Mouse (Mus musculus): ENCODE measurements around the gene Dapp1.

The Dapp1 gene

DNA sequence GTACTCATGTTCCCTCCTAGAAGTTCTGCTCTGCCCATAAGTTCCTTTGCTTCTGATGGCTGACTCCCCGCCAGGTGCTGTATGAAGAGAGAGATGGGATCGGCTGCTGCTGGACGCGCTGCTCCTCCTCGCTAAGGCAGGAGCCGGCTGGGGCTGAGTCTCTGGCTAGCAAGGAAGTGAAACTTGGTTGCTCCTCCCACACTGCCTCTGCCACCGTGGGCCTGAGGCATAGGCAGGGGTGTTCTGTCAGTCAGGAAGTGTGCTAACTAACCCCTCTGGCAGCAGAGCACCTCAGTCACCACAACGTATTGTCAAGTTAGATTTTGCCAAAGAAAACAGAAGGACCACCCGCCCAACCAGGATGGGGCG is at the start of gene Dapp1:
Gene Dapp1, minus strand, starts transcription at position 164 of the 369 bp plus-strand sequence.
- peak; percentile 90 to 92 for DNase-seq (ENCODE audit: low spot score in 2 of 2)

DNA sequence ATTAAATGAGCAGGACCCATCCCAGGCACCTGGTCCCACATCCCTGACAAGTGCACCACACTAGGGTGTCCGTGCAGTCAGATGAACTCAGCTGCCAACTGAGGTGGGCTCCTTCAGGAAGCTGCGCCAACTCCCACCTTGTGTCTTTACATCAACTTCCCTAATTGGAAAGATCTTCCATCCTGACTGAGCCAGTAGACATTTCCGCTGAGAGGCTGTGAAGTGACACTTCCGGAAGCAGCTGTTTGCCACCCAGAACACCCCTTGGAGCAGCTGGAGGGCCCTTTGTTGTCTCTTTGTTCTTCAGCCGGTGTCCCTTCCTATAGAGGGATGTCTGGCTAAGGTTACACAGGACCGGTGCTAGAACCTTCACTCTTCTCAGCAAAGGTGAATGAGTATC is 49.2 kb upstream of the Dapp1 start:
- no peak for DNase-seq (ENCODE audit: low spot score in 2 of 2)

GRCm38 (mm10) chr3:138029351-138029750 is 48.0 kb upstream of the Dapp1 start:
- DNase-seq (ENCODE audit: low spot score in 2 of 2) = no peak

GRCm38 (mm10) chr3:138027575-138028362 is 46.4 kb upstream of the Dapp1 start:
- DNase-seq (ENCODE audit: low spot score in 2 of 2) = no peak

- DNase-seq (ENCODE audit: low spot score in 2 of 2) = no peak
Observed at GRCm38 (mm10) chr3:138026286-138026685, 44.9 kb upstream of the Dapp1 start.

GRCm38 (mm10) chr3:138022651-138023050 is 41.3 kb upstream of the Dapp1 start:
- DNase-seq (ENCODE audit: low spot score in 2 of 2) = no peak

DNA sequence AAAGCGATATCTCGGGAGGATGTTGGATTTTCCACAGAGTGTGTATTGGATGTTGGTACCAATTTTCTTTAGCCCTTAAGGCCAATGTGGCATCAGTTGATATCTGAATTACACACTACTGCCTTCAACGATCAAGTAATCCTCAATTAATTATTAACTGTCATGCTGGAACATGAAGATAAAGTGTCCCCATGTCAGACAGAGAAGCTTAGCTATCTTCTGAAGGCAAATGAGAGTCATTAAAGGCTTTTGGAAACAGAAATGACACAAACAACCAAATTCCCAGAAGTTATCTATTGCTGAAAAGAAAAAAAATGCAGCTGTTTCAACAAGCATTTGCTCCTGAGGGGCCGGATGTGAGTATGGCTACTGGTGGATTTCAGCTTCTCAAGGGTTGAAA is 40.7 kb upstream of the Dapp1 start:
- no peak for DNase-seq (ENCODE audit: low spot score in 2 of 2)

GRCm38 (mm10) chr3:138016810-138017209 is 35.5 kb upstream of the Dapp1 start:
- peak; percentile 60 to 63 for DNase-seq (ENCODE audit: low spot score in 2 of 2)

DNA sequence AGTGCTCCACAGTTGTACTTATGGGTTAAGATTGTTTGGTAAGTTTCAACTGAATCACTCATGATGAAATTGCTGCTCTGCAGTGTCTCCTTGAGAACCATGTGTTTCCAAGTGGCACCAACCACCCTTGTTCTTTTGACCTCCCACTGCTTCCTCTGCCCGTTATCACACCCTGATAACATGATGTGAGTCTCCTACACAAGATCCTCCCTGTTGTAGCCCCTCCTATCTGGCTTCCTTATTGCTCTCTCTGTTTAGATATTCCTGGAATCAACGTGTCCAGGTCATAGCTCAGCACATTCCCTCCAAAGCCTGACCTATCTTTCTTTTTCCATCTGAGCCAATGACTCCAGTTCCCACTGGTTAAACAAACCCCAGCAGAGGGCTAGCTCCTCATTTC is 33.4 kb upstream of the Dapp1 start:
- no peak for DNase-seq (ENCODE audit: low spot score in 2 of 2)

DNA sequence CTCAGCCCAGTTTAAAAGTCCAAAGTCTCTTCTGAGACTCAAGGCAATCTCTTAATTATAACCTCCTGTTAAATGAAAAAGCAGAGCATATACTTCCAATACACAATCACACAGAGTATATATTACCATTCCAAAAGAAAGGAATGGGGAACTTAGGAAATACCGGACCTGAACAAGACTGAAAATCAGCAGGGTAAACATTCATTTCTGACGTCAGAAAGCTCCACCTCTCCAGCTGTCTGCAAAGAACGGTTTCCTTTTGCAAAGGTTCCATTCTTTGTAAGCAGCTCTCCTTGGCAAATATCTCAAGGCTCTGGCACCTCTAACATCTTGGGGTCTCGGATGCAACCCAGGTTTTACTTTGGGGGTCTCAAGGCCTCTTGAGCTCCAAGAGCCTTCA is 31.0 kb upstream of the Dapp1 start:
- DNase-seq (ENCODE audit: low spot score in 2 of 2) = no peak

GRCm38 (mm10) chr3:138008152-138008551 is 26.8 kb upstream of the Dapp1 start:
- no peak for DNase-seq (ENCODE audit: low spot score in 2 of 2)

- no peak for DNase-seq (ENCODE audit: low spot score in 2 of 2)
Observed at GRCm38 (mm10) chr3:138006896-138007295, 25.6 kb upstream of the Dapp1 start.

DNA sequence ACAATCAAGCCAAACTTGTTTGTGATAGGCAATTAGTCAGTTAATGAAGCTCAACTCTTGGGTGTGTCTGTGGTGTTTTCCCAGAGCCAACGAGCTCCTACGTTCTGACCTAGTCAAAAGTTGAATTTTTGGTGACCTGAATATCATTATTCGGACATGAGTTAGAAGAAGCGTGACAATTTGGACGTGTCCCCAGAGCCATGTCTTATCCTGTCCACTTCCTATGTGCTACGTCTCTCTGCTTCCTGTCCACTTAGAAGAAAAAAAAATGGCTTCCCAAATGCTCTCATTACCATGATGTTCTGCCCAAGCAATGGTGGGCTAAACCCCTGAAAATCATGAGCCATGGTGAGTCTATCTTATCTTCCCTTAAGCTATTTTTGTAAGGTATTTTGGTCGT is 21.9 kb upstream of the Dapp1 start:
- DNase-seq (ENCODE audit: low spot score in 2 of 2) = no peak

GRCm38 (mm10) chr3:138002545-138002944 is 21.2 kb upstream of the Dapp1 start:
- DNase-seq (ENCODE audit: low spot score in 2 of 2) = no peak

DNA sequence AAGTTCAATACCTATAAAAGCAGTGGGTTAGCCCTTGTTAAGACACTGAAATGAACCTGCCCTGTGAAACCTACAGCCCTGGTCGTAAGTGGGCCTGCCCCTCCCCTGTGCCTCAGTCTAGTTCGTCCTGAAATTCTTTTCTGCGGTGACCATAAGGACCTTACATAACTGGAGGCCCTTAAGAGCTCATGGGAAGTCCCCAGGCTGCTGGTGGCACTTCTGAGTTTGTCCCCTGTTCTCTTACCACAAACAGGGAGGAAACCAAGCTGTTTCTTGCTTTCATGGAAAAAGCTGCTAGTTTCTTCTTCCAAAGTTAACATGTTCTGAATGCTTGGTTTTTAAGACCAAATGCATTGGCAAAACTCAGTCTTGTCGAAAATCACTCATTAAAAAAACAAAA is 20.5 kb upstream of the Dapp1 start:
- no peak for DNase-seq (ENCODE audit: low spot score in 2 of 2)

DNA sequence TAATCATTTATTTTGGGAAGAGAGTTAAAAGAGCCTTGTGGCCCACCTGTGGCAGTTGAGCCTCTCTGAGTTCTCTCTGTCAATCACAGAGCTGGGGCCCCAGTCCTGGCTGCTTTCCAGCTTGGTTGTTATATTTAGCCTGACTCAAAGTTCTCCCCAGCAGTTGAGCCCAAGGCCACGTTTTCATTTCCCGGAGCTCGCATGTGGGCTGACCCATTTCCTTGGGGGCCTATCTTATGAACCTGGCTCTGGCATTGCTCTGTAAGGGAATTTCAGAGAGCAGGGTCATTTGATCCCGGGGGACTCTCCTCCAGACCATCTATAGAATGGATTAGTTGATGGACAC is 19.4 kb upstream of the Dapp1 start:
- DNase-seq (ENCODE audit: low spot score in 2 of 2) = no peak

DNA sequence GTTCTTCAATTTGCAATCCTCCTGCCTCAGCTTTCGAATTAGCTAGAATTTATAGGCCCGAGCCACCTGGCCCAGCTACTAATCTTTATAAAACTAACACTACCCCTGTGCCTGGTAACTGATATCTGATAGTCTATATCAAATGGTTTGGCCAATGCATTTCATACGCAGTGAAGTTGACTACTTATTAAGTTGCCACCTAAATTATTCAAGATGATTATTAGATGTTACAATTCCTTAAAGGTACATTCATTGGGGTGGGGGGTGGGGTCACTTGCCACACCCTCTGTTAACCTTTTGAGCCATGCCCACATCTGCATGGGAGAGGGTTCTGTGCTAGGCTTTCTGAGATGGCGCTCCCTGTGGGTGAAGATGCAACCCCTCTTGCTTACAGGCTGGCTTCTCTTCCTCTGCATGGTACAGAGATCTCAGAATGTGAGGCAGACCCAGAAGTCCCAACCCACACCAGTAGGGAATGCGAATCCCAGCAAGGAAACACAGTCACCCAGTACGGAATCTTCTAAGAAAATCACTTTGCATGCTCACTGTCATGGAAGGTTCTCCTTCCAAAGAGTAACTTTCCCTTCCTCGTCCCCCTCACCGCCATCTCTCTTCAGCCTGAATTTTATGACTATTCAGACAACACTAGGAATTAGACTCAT is 18.8 kb upstream of the Dapp1 start:
- no peak for DNase-seq (ENCODE audit: low spot score in 2 of 2)

- DNase-seq (ENCODE audit: low spot score in 2 of 2) = no peak
Observed at GRCm38 (mm10) chr3:137999224-137999790, 18.0 kb upstream of the Dapp1 start.

DNA sequence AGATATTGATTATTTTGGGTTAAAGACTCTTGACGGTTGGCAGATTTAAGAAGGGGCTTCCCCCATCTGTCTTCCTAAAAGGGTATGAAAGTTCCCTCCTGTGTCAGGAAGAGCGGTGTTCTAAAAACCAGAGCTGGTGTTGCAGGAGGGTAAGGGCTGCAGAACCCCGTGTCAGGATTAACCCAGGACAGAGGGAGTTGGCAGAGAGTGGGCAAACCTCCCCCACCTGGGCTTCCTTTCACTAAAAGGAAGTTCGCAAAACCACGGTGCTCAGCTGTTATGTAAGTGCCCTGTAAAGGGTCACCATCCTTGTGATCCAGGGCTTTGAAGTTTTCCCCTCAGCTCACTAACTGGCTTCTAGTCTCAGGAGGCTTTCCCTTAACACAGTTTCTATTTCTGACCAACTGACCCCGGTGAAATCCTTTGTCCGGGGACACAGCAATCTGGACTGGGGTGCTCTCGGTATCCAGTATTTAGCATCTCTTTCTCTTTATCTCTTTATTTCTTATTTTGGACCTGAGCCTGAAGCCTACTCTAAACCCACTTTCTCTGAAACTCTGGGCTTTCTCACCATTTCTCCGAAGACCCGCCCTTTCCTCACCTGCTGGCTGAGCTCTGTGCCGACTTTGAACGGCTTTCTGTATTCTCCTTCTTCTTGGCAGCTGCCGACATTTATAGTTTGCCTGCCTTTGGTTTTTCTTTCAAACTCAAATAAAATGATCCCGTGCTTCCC is 17.3 kb upstream of the Dapp1 start:
- peak in 1 of 2 experiments; percentile 18 for DNase-seq (ENCODE audit: low spot score in 2 of 2)

- DNase-seq (ENCODE audit: low spot score in 2 of 2) = no peak
Observed at GRCm38 (mm10) chr3:137995486-137995885, 14.1 kb upstream of the Dapp1 start.

DNA sequence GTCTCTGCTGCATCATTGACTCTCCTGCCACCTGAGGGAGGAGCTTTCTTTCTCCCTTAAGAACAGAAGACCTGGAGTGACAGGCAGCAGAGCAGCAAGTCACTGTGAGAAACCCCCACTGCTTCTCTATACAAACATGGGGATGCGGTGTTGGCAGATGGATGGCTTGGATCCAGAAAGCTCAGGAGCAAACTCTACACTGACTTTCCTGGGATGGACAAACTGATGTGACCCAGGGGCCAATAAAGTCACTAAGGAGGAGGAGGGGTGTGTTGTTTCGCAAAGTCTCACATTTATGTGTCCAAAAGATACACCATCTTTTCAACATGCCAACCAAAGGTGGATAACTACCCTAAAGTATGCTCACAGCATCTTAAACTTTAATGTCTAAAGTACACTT is 12.9 kb upstream of the Dapp1 start:
- no peak for DNase-seq (ENCODE audit: low spot score in 2 of 2)

- no peak for DNase-seq (ENCODE audit: low spot score in 2 of 2)
Observed at GRCm38 (mm10) chr3:137992366-137992765, 11.0 kb upstream of the Dapp1 start.

- DNase-seq (ENCODE audit: low spot score in 2 of 2) = peak; percentile 89 to 92
Observed at GRCm38 (mm10) chr3:137991183-137991582, 9.8 kb upstream of the Dapp1 start.

Data from spleen, postnatal 36 days (tissue).